ENCODE assay signal across 34 mouse cellular contexts in the genomic region with DNA sequence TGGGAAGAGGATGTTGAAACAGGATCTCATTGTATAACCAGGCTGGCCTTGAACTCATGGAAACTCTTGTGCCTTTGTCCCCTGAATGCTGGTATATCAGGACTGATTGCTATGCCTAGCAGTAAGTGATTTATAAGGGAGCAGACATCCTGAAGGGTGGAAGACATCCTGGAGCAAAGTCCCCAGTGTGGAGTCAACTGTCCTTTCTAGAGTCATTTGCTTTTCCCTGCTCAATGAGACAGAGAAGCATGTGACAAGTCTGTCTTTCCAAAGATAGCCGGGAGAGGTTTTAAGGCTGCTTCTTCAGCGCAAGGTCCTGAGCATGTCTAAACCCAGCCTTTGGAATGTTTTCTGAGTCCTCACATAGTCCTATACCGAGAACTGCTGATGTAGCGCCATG. TPM values are rescaled to one million over a fixed set of nuclear protein-coding genes. Genes with fewer than 3 reads are reported as not detected.
"Had no signal": no experiment of that assay in that cellular context is flagged by ENCODE, and none has a peak within 500 bp of the region (broad histone marks: within the 10 kb centered on the region; RNA-seq: fewer than 3 reads in every experiment).

No protein-coding gene starts in this region.

- H3K27ac ChIP-seq: heart, adult 2 months; heart, embryonic 10.5 days; heart, embryonic 13.5 days; heart, embryonic 15.5 days; hindbrain, embryonic 10.5 days; hindbrain, embryonic 12.5 days; hindbrain, embryonic 13.5 days; hindbrain, embryonic 14.5 days; hindbrain, embryonic 15.5 days; hindbrain, postnatal 0 days; intestine, embryonic 15.5 days; kidney, embryonic 15.5 days; kidney, postnatal 0 days; layer of hippocampus, adult 2 months had no signal

- H3K9me3 ChIP-seq: heart, embryonic 10.5 days; heart, embryonic 13.5 days; hindbrain, embryonic 10.5 days; hindbrain, embryonic 12.5 days; hindbrain, embryonic 15.5 days; intestine, embryonic 15.5 days; kidney, embryonic 15.5 days had no signal

- H3K36me3 ChIP-seq: heart, embryonic 10.5 days; heart, embryonic 12.5 days; heart, embryonic 13.5 days; heart, embryonic 15.5 days; hindbrain, embryonic 10.5 days; hindbrain, embryonic 12.5 days; hindbrain, embryonic 13.5 days; hindbrain, embryonic 15.5 days; intestine, embryonic 15.5 days; kidney, embryonic 15.5 days had no signal

- H3K4me2 ChIP-seq: heart, embryonic 11.5 days; heart, embryonic 12.5 days; heart, embryonic 13.5 days; heart, embryonic 15.5 days; hindbrain, embryonic 12.5 days; hindbrain, embryonic 13.5 days; hindbrain, embryonic 14.5 days; hindbrain, embryonic 15.5 days; intestine, embryonic 15.5 days; kidney, embryonic 15.5 days had no signal

- H3K4me3 ChIP-seq: heart, adult 2 months; heart, embryonic 10.5 days; heart, embryonic 12.5 days; heart, embryonic 13.5 days; heart, embryonic 15.5 days; hindbrain, embryonic 10.5 days; hindbrain, embryonic 12.5 days; hindbrain, embryonic 13.5 days; hindbrain, embryonic 15.5 days; intestine, embryonic 15.5 days; kidney, embryonic 15.5 days; layer of hippocampus, adult 2 months had no signal

- ATAC-seq: hindbrain, embryonic 16.5 days; hindbrain, postnatal 0 days; inflammation-experienced regulatory T-cells, adult 6 months; intestine, embryonic 15.5 days had no signal

- H3K4me1 ChIP-seq: heart, embryonic 12.5 days; heart, embryonic 13.5 days; heart, embryonic 15.5 days; hindbrain, embryonic 12.5 days; hindbrain, embryonic 13.5 days; hindbrain, embryonic 15.5 days; intestine, embryonic 15.5 days had no signal

- DNase-seq: heart, adult 2 months; heart, postnatal 10 days; heart, postnatal 14 days; heart, postnatal 36 days; heart, postnatal 4 days; kidney, adult 11 months; kidney, adult 18-20 months; kidney, adult 2 months; kidney, adult 8-10 months; kidney, adult 9 months; kidney, postnatal 10 days; kidney, postnatal 14 days; kidney, postnatal 25 days; kidney, postnatal 36 days; kidney, postnatal 4 days; layer of hippocampus, adult 9-11 months; layer of hippocampus, postnatal 36 days had no signal

- H3K9ac ChIP-seq: heart, embryonic 12.5 days; heart, embryonic 13.5 days; heart, embryonic 15.5 days; hindbrain, embryonic 12.5 days; hindbrain, embryonic 13.5 days; hindbrain, embryonic 14.5 days; hindbrain, embryonic 15.5 days; intestine, embryonic 15.5 days; kidney, embryonic 15.5 days had no signal

- H3K27me3 ChIP-seq: heart, embryonic 12.5 days; heart, embryonic 13.5 days; heart, embryonic 15.5 days; hindbrain, embryonic 12.5 days; hindbrain, embryonic 15.5 days; intestine, embryonic 15.5 days; kidney, embryonic 15.5 days had no signal

RNA-seq across cellular contexts. Expression of a gene that starts 52.1 kb away (rescaled TPM):
- polyA plus RNA-seq: heart, adult 2 months had no signal
